Mouse (Mus musculus): ENCODE data around the gene Elmo1.

- TF ChIP-seq POLR2A (IDR thresholded peaks at IDR 0.05; ENCODE audit: control insufficient read depth, extremely low read depth, insufficient read depth, low read length, poor library complexity) (no peak), CTCF (IDR thresholded peaks at IDR 0.05; ENCODE audit: borderline replicate concordance, control insufficient read depth, extremely low read depth, insufficient read depth, low read length, poor library complexity) (no peak)
These were observed 148.3 kb downstream of the Elmo1 start for GRCm38 (mm10) chr13:20238743-20239142.

Measured in thymus, adult 2 months (tissue).